Mouse (Mus musculus): ENCODE measurements around the gene Cxcr5.

- no peak for TF ChIP-seq CTCF (IDR thresholded peaks at IDR 0.05; ENCODE audit: control insufficient read depth, insufficient read depth, insufficient read length)
- TF ChIP-seq MAX (IDR thresholded peaks at IDR 0.05), result no peak
- TF ChIP-seq CEBPB (IDR thresholded peaks at IDR 0.05; ENCODE audit: low read depth), result no peak
- no peak for TF ChIP-seq USF1 (IDR thresholded peaks at IDR 0.05; ENCODE audit: low read depth)
Observed at GRCm38 (mm10) chr9:44523686-44524085, 38.0 kb downstream of the Cxcr5 start.

All from C2C12 (cell line).